Mouse (Mus musculus): ENCODE results near the gene Dcaf5. TPM values are rescaled to one million over a fixed set of nuclear protein-coding genes. Genes with fewer than 3 reads are reported as not detected.

Gene Dcaf5
- polyA plus RNA-seq, 3 experiments from 2014 or later: 15.3 to 18.7 (median 16.5) TPM

Other genes starting within 250 kb of the Dcaf5 start
- gene Actn1, start 176.2 kb downstream of the Dcaf5 start, polyA plus RNA-seq (2017; shearing (Covaris generic)): 10 to 100 TPM in 2 of 3 experiments, 1 to 10 TPM in 1; 9.2 to 43.5 (median 30.1) TPM
- gene Exd2, start 26.5 kb upstream of the Dcaf5 start, polyA plus RNA-seq (2017; shearing (Covaris generic)): 10 to 100 TPM; 17.8 to 30.0 (median 25.9) TPM
- 1 to 10 TPM in 1 of 3 experiments, under 1 TPM in 1, not detected in 1; 0.70 to 1.6 TPM for gene Galnt16, start 81.7 kb upstream of the Dcaf5 start, polyA plus RNA-seq (2017; shearing (Covaris generic))
- gene Slc39a9, start 207.3 kb upstream of the Dcaf5 start, polyA plus RNA-seq (2017; shearing (Covaris generic)): 10 to 100 TPM; 22.2 to 22.7 (median 22.5) TPM
- 100 to 1,000 TPM; 131 to 147 (median 146) TPM for gene Erh, start 207.7 kb upstream of the Dcaf5 start, polyA plus RNA-seq (2017; shearing (Covaris generic))